Mouse (Mus musculus) heart, embryonic 14.5 days (tissue): Measurements from ENCODE around the gene Lig3. TPM values are rescaled to one million over a fixed set of nuclear protein-coding genes. Genes with fewer than 3 reads are reported as not detected.

Experiments
- ATAC-seq: fragments of 200-750 bp; cut with Nextera tagmentation; 2 replicates; pipeline ENCODE4 v1.8.0; 2017; ENCODE audit warnings: low read depth, moderate TSS enrichment; ENCODE audit not compliant: insufficient number of reproducible peaks, insufficient read depth, low FRiP score
- H3K27ac ChIP-seq, 2 experiments: fragments of 200-500 bp in 1 of 2; fragments of 300-500 bp in 1 of 2; sonication (generic) in 1 of 2; replicated peaks in 1 of 2; 2 replicates each; pipeline ENCODE4 v1.5.1; 2012 to 2014; ENCODE audit warnings: low read depth in 2 of 2, low read length in 2 of 2, control low read depth in 1 of 2, mild to moderate bottlenecking in 1 of 2, mixed read lengths in 1 of 2; ENCODE audit not compliant: control insufficient read depth in 1 of 2, insufficient read depth in 1 of 2
- H3K27me3 ChIP-seq: fragments of 300-500 bp; sonication (generic); 2 replicates; pipeline ENCODE4 v1.6.1; 2014; ENCODE audit warnings: mild to moderate bottlenecking, low read length, control low read depth; ENCODE audit not compliant: control insufficient read depth, insufficient read depth
- H3K36me3 ChIP-seq: fragments of 300-500 bp; sonication (generic); 2 replicates; pipeline ENCODE4 v1.6.1; 2014; ENCODE audit warnings: mild to moderate bottlenecking, control low read depth, low read length, mixed read lengths; ENCODE audit not compliant: control insufficient read depth, insufficient read depth
- H3K4me1 ChIP-seq, 2 experiments: fragments of 200-500 bp in 1 of 2; fragments of 300-500 bp in 1 of 2; sonication (generic) in 1 of 2; 2 replicates each; pipeline ENCODE4 v1.6.1; 2012 to 2014; ENCODE audit warnings: low read length in 2 of 2, control low read depth in 1 of 2, mixed read lengths in 1 of 2; ENCODE audit not compliant: control insufficient read depth in 2 of 2, insufficient read depth in 2 of 2
- H3K4me2 ChIP-seq: fragments of 300-500 bp; sonication (generic); 2 replicates; pipeline ENCODE4 v1.6.1; 2014; ENCODE audit warnings: mild to moderate bottlenecking, low read length
- H3K4me3 ChIP-seq, 2 experiments: fragments of 200-500 bp in 1 of 2; fragments of 300-500 bp in 1 of 2; sonication (generic) in 1 of 2; 2 replicates each; pipeline ENCODE4 v1.5.1; 2012 to 2014; ENCODE audit warnings: low read length in 2 of 2, mild to moderate bottlenecking in 2 of 2, control low read depth in 1 of 2, low read depth in 1 of 2, moderate library complexity in 1 of 2; ENCODE audit not compliant: control insufficient read depth in 1 of 2, insufficient read depth in 1 of 2
- H3K9ac ChIP-seq: fragments of 300-500 bp; sonication (generic); 2 replicates; pipeline ENCODE4 v1.6.1; 2014; ENCODE audit warnings: mild to moderate bottlenecking, low read length
- H3K9me3 ChIP-seq: fragments of 300-500 bp; sonication (generic); 2 replicates; pipeline ENCODE4 v1.6.1; 2016; ENCODE audit warnings: low read length, control low read depth; ENCODE audit not compliant: control insufficient read depth
- WGBS: fragments of 180-500 bp; shearing (Covaris S2); extraction: QIAGEN DNeasy Blood & Tissue Kit; methylation state at CpG from one replicate; pipeline ENCODE4 v1.1.7; 2014; 5-methylcytosine and 5-hydroxymethylcytosine counted together
- polyA plus RNA-seq: library from polyadenylated mRNA; unstranded; fragments of >200 nt; fragmentation: Nextera tagmentation; extraction: Ambion mirVana; gene quantifications from 2 replicates; pipeline ENCODE4 v1.2.1, GENCODE M21; 2014

Lig3 gene
- polyA plus RNA-seq, 1 experiment from 2014 or later, result 22.9 TPM

DNA sequence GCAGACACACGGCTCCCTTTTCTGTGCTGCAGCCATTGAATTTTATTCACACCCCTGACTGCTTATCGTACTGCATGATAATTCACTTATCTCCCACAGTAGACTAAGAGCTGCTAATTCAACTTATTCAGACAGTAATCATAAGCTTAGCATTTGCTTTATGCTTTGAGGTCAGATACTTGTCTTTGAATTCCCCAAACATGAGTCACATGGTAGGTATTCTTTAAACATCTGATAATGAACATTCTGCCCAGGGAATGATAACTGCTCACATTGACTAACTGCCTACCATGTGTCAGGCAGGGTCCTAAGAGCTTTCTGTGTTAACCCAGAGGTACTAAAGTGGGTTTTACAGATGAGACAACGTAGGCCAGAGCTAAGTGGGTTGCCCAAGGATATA lies 25.7 kb downstream of the Lig3 start:
- no peak for ATAC-seq
- Histone ChIP-seq H3K27me3 (no peaks in the 10 kb centered on the region), H3K36me3 (peaks cover 37% of the 10 kb centered on the region), H3K9ac (no peak overlapping the region), H3K4me3 (no peak overlapping the region), H3K4me2 (no peak overlapping the region), H3K27ac (no peak overlapping the region), H3K9me3 (no peaks in the 10 kb centered on the region), H3K4me1 (peaks cover 1 to 14% of the 10 kb centered on the region in 2 experiments; a peak in 3 of 4 replicates)
- 48% methylated on average over 3 of the region's 3 CpGs for WGBS

GRCm38 (mm10) chr11:82807370-82807769 lies 26.5 kb downstream of the Lig3 start:
- Histone ChIP-seq H3K9me3 (no peaks in the 10 kb centered on the region), H3K27ac (no peak overlapping the region), H3K4me2 (no peak overlapping the region), H3K9ac (no peak overlapping the region), H3K36me3 (peaks cover 30% of the 10 kb centered on the region), H3K4me3 (no peak overlapping the region), H3K27me3 (no peaks in the 10 kb centered on the region), H3K4me1 (peaks cover 5 to 20% of the 10 kb centered on the region in 2 experiments)
- 75% methylated on average over 3 of the region's 3 CpGs for WGBS
- no peak for ATAC-seq

DNA sequence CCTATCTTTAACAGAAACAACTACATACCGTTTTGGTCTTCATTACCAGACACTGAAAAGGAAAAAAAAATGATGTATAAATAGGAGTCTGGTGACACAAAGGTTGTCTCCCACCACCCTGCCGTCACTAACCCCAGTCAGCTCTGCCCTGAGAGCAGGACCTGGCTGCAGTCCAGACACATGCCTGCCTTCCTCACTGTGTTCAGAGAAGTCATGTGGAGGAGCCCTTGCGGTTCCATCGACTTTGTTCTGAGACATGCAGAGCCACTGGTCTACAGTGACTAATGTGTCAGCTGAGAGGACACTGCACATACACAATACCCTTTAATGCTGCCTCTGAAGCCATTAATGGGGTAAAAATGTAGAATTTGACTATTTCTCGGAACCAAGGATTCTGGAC lies 27.6 kb downstream of the Lig3 start:
- Histone ChIP-seq H3K4me1 (peaks cover 13 to 27% of the 10 kb centered on the region in 2 experiments), H3K27me3 (no peaks in the 10 kb centered on the region), H3K4me2 (no peak overlapping the region), H3K36me3 (peaks cover 19% of the 10 kb centered on the region), H3K27ac (peak overlapping the region in 1 of 2 experiments; percentile 40; a peak in 1 of 4 replicates), H3K9ac (no peak overlapping the region), H3K4me3 (no peak overlapping the region), H3K9me3 (no peaks in the 10 kb centered on the region)
- WGBS, result 44% methylated on average over 5 of the region's 5 CpGs
- ATAC-seq, result no peak

DNA sequence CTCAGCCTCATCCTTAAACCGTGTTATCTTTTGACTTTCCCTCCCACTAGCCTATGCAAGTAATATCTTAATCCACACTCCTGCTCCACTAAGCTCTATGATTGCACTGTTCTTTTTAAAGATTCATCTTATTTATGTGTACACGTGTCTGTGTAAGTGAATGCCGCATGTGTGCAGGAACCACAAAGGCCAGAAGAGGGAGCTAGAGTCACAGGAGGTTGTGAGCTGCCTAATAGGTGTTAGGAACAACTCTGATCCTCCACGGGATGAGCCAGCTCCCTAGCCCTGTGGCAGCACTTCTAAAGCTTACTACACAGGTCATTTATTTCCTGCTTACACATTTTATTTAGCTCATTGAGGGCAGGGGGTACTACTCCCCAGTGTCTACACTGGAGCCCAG lies 38.4 kb downstream of the Lig3 start:
- Histone ChIP-seq H3K4me1 (peaks cover 6 to 13% of the 10 kb centered on the region in 2 experiments), H3K27ac (no peak overlapping the region), H3K9ac (no peak overlapping the region), H3K4me3 (no peak overlapping the region), H3K27me3 (no peaks in the 10 kb centered on the region), H3K36me3 (0 out of 2 replicates have a peak, but pooled peaks cover 3% of the 10 kb centered on the region), H3K9me3 (no peaks in the 10 kb centered on the region), H3K4me2 (no peak overlapping the region)
- WGBS, result 50% methylated on average over 4 of the region's 4 CpGs
- no peak for ATAC-seq

GRCm38 (mm10) chr11:82820788-82821456 lies 40.0 kb downstream of the Lig3 start:
- Histone ChIP-seq H3K9ac (no peak overlapping the region), H3K27me3 (no peaks in the 10 kb centered on the region), H3K4me3 (no peak overlapping the region), H3K9me3 (no peaks in the 10 kb centered on the region), H3K36me3 (0 out of 2 replicates have a peak, but pooled peaks cover 3% of the 10 kb centered on the region), H3K4me1 (peaks cover 6 to 11% of the 10 kb centered on the region in 2 experiments; a peak in 3 of 4 replicates), H3K27ac (no peak overlapping the region), H3K4me2 (no peak overlapping the region)
- WGBS, result 53% methylated on average over 13 of the region's 13 CpGs
- ATAC-seq, result no peak

DNA sequence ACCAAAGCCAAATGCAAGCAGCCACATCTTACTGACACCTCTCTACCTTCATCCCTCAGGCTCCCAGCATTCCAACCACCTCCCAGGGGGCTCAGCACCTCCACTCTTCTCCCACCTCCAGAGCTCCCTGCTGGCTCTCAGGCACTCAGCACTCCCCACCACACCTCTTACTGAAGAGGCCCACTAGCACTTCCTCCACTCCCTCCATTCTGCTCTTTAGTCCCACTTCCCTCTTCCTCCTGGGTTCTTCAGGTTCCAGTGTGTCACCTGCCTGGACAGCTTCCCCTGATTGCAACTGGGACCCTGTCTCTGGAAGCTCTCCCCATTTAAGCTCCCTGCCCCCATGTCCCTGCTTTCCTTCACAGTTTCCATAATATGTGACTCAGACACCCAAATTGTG lies 45.9 kb downstream of the Lig3 start:
- no peak for ATAC-seq
- no peaks in the 10 kb centered on the region for H3K9me3 ChIP-seq
- no peaks in the 10 kb centered on the region for H3K27me3 ChIP-seq
- no peak overlapping the region for H3K27ac ChIP-seq
- no peaks in the 10 kb centered on the region for H3K36me3 ChIP-seq
- H3K4me2 ChIP-seq, result no peak overlapping the region
- H3K9ac ChIP-seq, result no peak overlapping the region
- no peak overlapping the region for H3K4me3 ChIP-seq
- H3K4me1 ChIP-seq, result peaks cover 4 to 11% of the 10 kb centered on the region in 2 experiments

- Histone ChIP-seq H3K4me3 (0 out of 4 replicates have a peak overlapping the region, but pooled peaks of 1 of the 2 experiments have one; percentile 4), H3K9ac (no peak overlapping the region), H3K27ac (no peak overlapping the region)
Observed at GRCm38 (mm10) chr11:82831008-82831893, 50.3 kb downstream of the Lig3 start.

More at GRCm38 (mm10) chr11:82831008-82831893, 50.3 kb downstream of the Lig3 start:
- Histone ChIP-seq H3K9me3 (no peaks in the 10 kb centered on the region), H3K27me3 (no peaks in the 10 kb centered on the region), H3K4me1 (peaks cover 4 to 13% of the 10 kb centered on the region in 2 experiments), H3K36me3 (no peaks in the 10 kb centered on the region), H3K4me2 (peak overlapping the region; percentile 50)
- ATAC-seq, result no peak
- WGBS, result 15% methylated on average over 10 of the region's 10 CpGs
